Mouse (Mus musculus) heart, postnatal 0 days (tissue): ENCODE measurements around the gene Thtpa.

ENCODE experiments used
- CTCF ChIP-seq: IDR thresholded peaks from 2 replicates; pipeline ENCODE4 v1.5.1; 2016; ENCODE audit warnings: antibody characterized with exemption, control low read depth, low read depth
- EP300 ChIP-seq: IDR thresholded peaks from 2 replicates; pipeline ENCODE4 v1.6.1; 2016; ENCODE audit warnings: antibody characterized with exemption, low read depth

DNA sequence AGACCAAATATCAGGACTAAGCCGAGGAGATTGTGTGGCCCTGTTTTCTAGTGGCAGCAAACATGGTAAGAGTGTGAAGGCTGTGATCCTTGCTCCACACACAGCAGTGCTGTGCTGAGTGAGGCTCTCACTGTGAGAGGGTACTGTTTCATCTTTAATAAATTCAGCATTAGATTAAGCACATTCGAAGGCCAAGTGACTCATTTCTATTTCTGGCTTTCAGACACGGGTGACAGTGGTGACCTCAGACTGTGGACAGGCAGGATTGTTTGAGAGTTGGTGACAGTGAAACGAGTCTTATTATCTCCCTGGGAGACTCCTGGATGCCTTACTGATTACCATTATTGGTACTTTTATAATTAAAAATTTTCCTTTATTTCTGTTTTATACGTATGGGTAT is 31.1 kb downstream of the Thtpa start:
- no peak for TF ChIP-seq CTCF
- no peak for TF ChIP-seq EP300
